Mouse (Mus musculus): ENCODE measurements at regions not wholly inside any gene's neighbourhood (a gene's known extent, or its start where the extent isn't known, plus 50 kb on each side); places are given as distances from the start of the nearest gene placed in this dataset.

GRCm38 (mm10) chr16:19882961-19883360 is 99.9 kb downstream of the Klhl6 start:
- in situ Hi-C loops (cut with MboI; ENCODE audit: low sequenced_read_pairs in 2 of 2, unreplicated experiment in 2 of 2), result no loop called here

GRCm38 (mm10) chr16:19883776-19884513 is 98.9 kb downstream of the Klhl6 start:
- no peak for TF ChIP-seq HCFC1 (IDR thresholded peaks at IDR 0.05; ENCODE audit: borderline replicate concordance, insufficient read depth, low read length)
- TF ChIP-seq CHD2 (IDR thresholded peaks at IDR 0.05; ENCODE audit: low read depth, low read length), result no peak
- no peak for TF ChIP-seq MAFK (IDR thresholded peaks at IDR 0.05; ENCODE audit: insufficient read depth, low read depth, low read length)
- no peak for TF ChIP-seq ZNF384 (IDR thresholded peaks at IDR 0.05; ENCODE audit: low read depth, low read length)
- TF ChIP-seq ZC3H11A (IDR thresholded peaks at IDR 0.05; ENCODE audit: borderline replicate concordance, low read depth, low read length), result no peak
- H3K9ac ChIP-seq (ENCODE audit: insufficient read depth, low read depth, low read length, poor library complexity, severe bottlenecking), result no peak overlapping the region
- in situ Hi-C loops (cut with MboI; ENCODE audit: low sequenced_read_pairs in 2 of 2, unreplicated experiment in 2 of 2), result no loop called here
- H3K9me3 ChIP-seq (ENCODE audit: control insufficient read depth, insufficient read depth, low read depth, low read length), result no peaks in the 10 kb centered on the region
- H3K4me3 ChIP-seq (ENCODE audit: insufficient read depth in 1 of 2, low read depth in 1 of 2, low read length in 2 of 2, poor library complexity in 1 of 2, severe bottlenecking in 1 of 2), result no peak overlapping the region
- H3K27ac ChIP-seq (ENCODE audit: insufficient read depth, low read depth, low read length, poor library complexity, severe bottlenecking), result no peak overlapping the region
- DNase-seq (ENCODE audit: low read depth, low spot score), result no peak
- no peaks in the 10 kb centered on the region for H3K4me1 ChIP-seq (ENCODE audit: control insufficient read depth in 2 of 2, insufficient read depth in 2 of 2, low read length in 2 of 2, poor library complexity in 1 of 2)
- H3K36me3 ChIP-seq (ENCODE audit: control insufficient read depth, insufficient read depth, low read length, poor library complexity, severe bottlenecking), result no peaks in the 10 kb centered on the region

More at GRCm38 (mm10) chr16:19882961-19883360, 99.9 kb downstream of the Klhl6 start:
- TF ChIP-seq HCFC1 (IDR thresholded peaks at IDR 0.05; ENCODE audit: borderline replicate concordance, insufficient read depth, low read length) (no peak), ZC3H11A (IDR thresholded peaks at IDR 0.05; ENCODE audit: borderline replicate concordance, low read depth, low read length) (no peak), ZNF384 (IDR thresholded peaks at IDR 0.05; ENCODE audit: low read depth, low read length) (no peak), MAFK (IDR thresholded peaks at IDR 0.05; ENCODE audit: insufficient read depth, low read depth, low read length) (no peak), CHD2 (IDR thresholded peaks at IDR 0.05; ENCODE audit: low read depth, low read length) (no peak)
- Histone ChIP-seq H3K9me3 (ENCODE audit: control insufficient read depth, insufficient read depth, low read depth, low read length) (no peaks in the 10 kb centered on the region), H3K4me3 (ENCODE audit: insufficient read depth in 1 of 2, low read depth in 1 of 2, low read length in 2 of 2, poor library complexity in 1 of 2, severe bottlenecking in 1 of 2) (no peak overlapping the region), H3K36me3 (ENCODE audit: control insufficient read depth, insufficient read depth, low read length, poor library complexity, severe bottlenecking) (no peaks in the 10 kb centered on the region), H3K4me1 (ENCODE audit: control insufficient read depth in 2 of 2, insufficient read depth in 2 of 2, low read length in 2 of 2, poor library complexity in 1 of 2) (no peaks in the 10 kb centered on the region), H3K27ac (ENCODE audit: insufficient read depth, low read depth, low read length, poor library complexity, severe bottlenecking) (no peak overlapping the region), H3K9ac (ENCODE audit: insufficient read depth, low read depth, low read length, poor library complexity, severe bottlenecking) (no peak overlapping the region)
- no peak for DNase-seq (ENCODE audit: low read depth, low spot score)

- H3K4me1 ChIP-seq (ENCODE audit: control insufficient read depth in 2 of 2, insufficient read depth in 2 of 2, low read length in 2 of 2, poor library complexity in 1 of 2), result no peaks in the 10 kb centered on the region
- no peaks in the 10 kb centered on the region for H3K9me3 ChIP-seq (ENCODE audit: control insufficient read depth, insufficient read depth, low read depth, low read length)
- H3K27ac ChIP-seq (ENCODE audit: insufficient read depth, low read depth, low read length, poor library complexity, severe bottlenecking), result no peak overlapping the region
- no peak for TF ChIP-seq HCFC1 (IDR thresholded peaks at IDR 0.05; ENCODE audit: borderline replicate concordance, insufficient read depth, low read length)
- no peak for TF ChIP-seq ZNF384 (IDR thresholded peaks at IDR 0.05; ENCODE audit: low read depth, low read length)
- no peak for TF ChIP-seq ZC3H11A (IDR thresholded peaks at IDR 0.05; ENCODE audit: borderline replicate concordance, low read depth, low read length)
- no peak for TF ChIP-seq CHD2 (IDR thresholded peaks at IDR 0.05; ENCODE audit: low read depth, low read length)
- no peak for TF ChIP-seq MAFK (IDR thresholded peaks at IDR 0.05; ENCODE audit: insufficient read depth, low read depth, low read length)
- no peak overlapping the region for H3K4me3 ChIP-seq (ENCODE audit: insufficient read depth in 1 of 2, low read depth in 1 of 2, low read length in 2 of 2, poor library complexity in 1 of 2, severe bottlenecking in 1 of 2)
- in situ Hi-C loops (cut with MboI; ENCODE audit: low sequenced_read_pairs in 2 of 2, unreplicated experiment in 2 of 2), result no loop called here
- DNase-seq (ENCODE audit: low read depth, low spot score), result no peak
- H3K36me3 ChIP-seq (ENCODE audit: control insufficient read depth, insufficient read depth, low read length, poor library complexity, severe bottlenecking), result no peaks in the 10 kb centered on the region
- no peak overlapping the region for H3K9ac ChIP-seq (ENCODE audit: insufficient read depth, low read depth, low read length, poor library complexity, severe bottlenecking)
Observed at GRCm38 (mm10) chr16:19884535-19884934, 98.3 kb downstream of the Klhl6 start.

GRCm38 (mm10) chr16:19886596-19886995 is 96.2 kb downstream of the Klhl6 start:
- TF ChIP-seq CHD2 (IDR thresholded peaks at IDR 0.05; ENCODE audit: low read depth, low read length) (no peak), ZC3H11A (IDR thresholded peaks at IDR 0.05; ENCODE audit: borderline replicate concordance, low read depth, low read length) (no peak), MAFK (IDR thresholded peaks at IDR 0.05; ENCODE audit: insufficient read depth, low read depth, low read length) (no peak), ZNF384 (IDR thresholded peaks at IDR 0.05; ENCODE audit: low read depth, low read length) (no peak), HCFC1 (IDR thresholded peaks at IDR 0.05; ENCODE audit: borderline replicate concordance, insufficient read depth, low read length) (no peak)
- no peaks in the 10 kb centered on the region for H3K9me3 ChIP-seq (ENCODE audit: control insufficient read depth, insufficient read depth, low read depth, low read length)
- in situ Hi-C loops (cut with MboI; ENCODE audit: low sequenced_read_pairs in 2 of 2, unreplicated experiment in 2 of 2), result no loop called here
- H3K4me3 ChIP-seq (ENCODE audit: insufficient read depth in 1 of 2, low read depth in 1 of 2, low read length in 2 of 2, poor library complexity in 1 of 2, severe bottlenecking in 1 of 2), result no peak overlapping the region
- no peaks in the 10 kb centered on the region for H3K36me3 ChIP-seq (ENCODE audit: control insufficient read depth, insufficient read depth, low read length, poor library complexity, severe bottlenecking)
- DNase-seq (ENCODE audit: low read depth, low spot score), result no peak
- no peak overlapping the region for H3K27ac ChIP-seq (ENCODE audit: insufficient read depth, low read depth, low read length, poor library complexity, severe bottlenecking)
- no peaks in the 10 kb centered on the region for H3K4me1 ChIP-seq (ENCODE audit: control insufficient read depth in 2 of 2, insufficient read depth in 2 of 2, low read length in 2 of 2, poor library complexity in 1 of 2)
- no peak overlapping the region for H3K9ac ChIP-seq (ENCODE audit: insufficient read depth, low read depth, low read length, poor library complexity, severe bottlenecking)
